Mouse (Mus musculus): ENCODE measurements around the gene Tbc1d24.

DNA sequence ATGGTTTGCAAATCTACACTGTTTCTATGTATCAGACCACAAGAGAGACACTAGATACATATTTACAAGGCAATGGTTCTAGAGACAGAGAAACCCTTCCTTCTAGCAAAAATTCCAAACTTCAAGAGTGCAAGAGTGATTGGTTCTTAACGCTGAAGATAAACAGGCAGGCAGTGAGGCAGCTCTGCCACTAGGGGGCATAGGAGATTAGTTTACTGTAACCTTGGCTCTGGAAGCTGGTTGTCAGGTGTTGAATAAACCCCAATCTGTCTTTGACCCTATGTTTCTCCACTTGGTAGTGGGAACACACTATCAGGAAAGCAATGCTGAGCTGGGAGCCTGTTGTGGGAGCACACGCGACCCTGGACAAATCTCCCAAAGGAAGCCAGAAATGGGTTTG is 31.9 kb downstream of the Tbc1d24 start:
- peak; percentile 73 for TF ChIP-seq CTCF (IDR thresholded peaks at IDR 0.05; ENCODE audit: low read depth, low read length)
- no peak for TF ChIP-seq POLR2A (IDR thresholded peaks at IDR 0.05; ENCODE audit: extremely low read depth, insufficient read depth, low read length)
